Mouse (Mus musculus): ENCODE measurements around the gene Dctn3. TPM values are rescaled to one million over a fixed set of nuclear protein-coding genes. Genes with fewer than 3 reads are reported as not detected.

Dctn3 gene
- polyA plus RNA-seq, 1 experiment from 2014 or later, result 64.1 TPM

DNA sequence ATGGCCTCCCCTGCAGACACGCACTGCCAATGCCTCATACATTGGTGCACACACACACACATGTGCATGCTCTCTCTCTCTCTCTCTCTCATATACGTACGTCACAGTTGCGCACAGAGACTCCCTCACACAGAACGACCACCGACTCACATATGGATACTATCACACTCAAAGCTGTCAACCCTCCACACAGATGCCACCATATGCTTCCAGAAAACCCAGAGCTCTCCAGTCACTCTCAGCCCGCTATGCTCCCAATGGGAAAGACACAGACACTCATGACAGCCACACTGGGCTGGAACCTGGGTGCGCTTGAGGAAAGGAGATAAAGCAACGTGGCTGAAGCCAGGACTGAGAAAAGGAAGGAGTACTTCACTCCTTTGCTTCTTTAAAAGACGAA lies 41.0 kb downstream of the Dctn3 start:
- H3K27me3 ChIP-seq, result peaks cover 68% of the 10 kb centered on the region
- ATAC-seq (ENCODE audit: insufficient read depth), result no peak
- H3K9ac ChIP-seq, result no peak overlapping the region
- H3K36me3 ChIP-seq (replicated peaks), result no peaks in the 10 kb centered on the region
- WGBS (ENCODE audit: insufficient replicate concordance), result 61% methylated on average over 10 of the region's 10 CpGs
- no peaks in the 10 kb centered on the region for H3K4me1 ChIP-seq (replicated peaks)
- no peak overlapping the region for H3K4me2 ChIP-seq
- H3K4me3 ChIP-seq (replicated peaks), result no peak overlapping the region
- no peak overlapping the region for H3K27ac ChIP-seq (replicated peaks)
- H3K9me3 ChIP-seq (replicated peaks), result no peaks in the 10 kb centered on the region

DNA sequence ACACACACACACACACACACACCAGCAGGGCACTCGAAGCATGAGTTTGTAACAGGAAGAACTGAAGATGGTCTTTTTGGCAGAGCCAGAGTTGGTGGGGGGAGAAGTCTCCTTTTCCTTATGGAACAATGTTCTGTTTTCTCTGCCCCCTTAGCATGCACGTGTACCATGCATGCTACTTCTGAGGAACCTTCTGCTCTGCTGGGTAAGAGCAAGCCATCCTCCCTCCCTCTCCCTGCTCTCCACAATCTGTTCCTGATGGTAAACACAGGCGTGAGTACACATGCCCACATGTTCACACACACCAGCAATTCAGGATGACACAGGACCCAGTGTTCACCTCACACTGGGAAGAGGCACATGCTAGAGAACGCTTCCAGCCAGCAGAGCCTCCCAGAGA lies 41.8 kb downstream of the Dctn3 start:
- ATAC-seq (ENCODE audit: insufficient read depth), result no peak
- H3K27me3 ChIP-seq, result peaks cover 73% of the 10 kb centered on the region

DNA sequence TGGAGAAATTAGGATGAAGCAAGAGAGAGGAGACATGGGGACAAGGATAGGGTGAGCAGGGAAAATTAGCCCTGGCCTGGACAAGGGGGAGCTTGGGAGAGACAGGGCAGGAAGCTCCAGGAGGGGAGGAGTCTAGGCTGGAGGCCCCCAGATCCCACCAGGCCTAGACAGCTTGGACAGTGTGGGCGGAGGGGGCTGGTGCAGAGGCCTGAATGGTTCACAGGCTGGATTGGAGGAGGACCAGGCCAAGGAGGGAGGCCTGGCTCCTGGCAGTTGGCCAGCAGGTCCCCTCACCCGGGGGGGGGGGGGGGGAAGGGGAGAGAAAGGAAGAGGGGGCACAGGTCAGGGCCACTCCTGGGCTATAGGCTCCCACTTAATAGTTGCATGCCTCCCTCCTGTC lies 43.7 kb downstream of the Dctn3 start:
- no peak overlapping the region for H3K4me3 ChIP-seq (replicated peaks)
- H3K36me3 ChIP-seq (replicated peaks), result no peaks in the 10 kb centered on the region
- H3K27ac ChIP-seq (replicated peaks), result no peak overlapping the region
- no peaks in the 10 kb centered on the region for H3K4me1 ChIP-seq (replicated peaks)
- H3K9me3 ChIP-seq (replicated peaks), result no peaks in the 10 kb centered on the region
- no peak for ATAC-seq (ENCODE audit: insufficient read depth)
- WGBS (ENCODE audit: insufficient replicate concordance), result 47% methylated on average over 1 of the region's 2 CpGs
- H3K9ac ChIP-seq, result no peak overlapping the region
- no peak overlapping the region for H3K4me2 ChIP-seq
- H3K27me3 ChIP-seq, result peaks cover 74% of the 10 kb centered on the region

More for the DNA sequence above, 41.8 kb downstream of the Dctn3 start:
- H3K9me3 ChIP-seq (replicated peaks), result no peaks in the 10 kb centered on the region
- H3K4me2 ChIP-seq, result no peak overlapping the region
- no peak overlapping the region for H3K9ac ChIP-seq
- 45% methylated on average over 4 of the region's 4 CpGs for WGBS (ENCODE audit: insufficient replicate concordance)
- no peak overlapping the region for H3K4me3 ChIP-seq (replicated peaks)
- H3K27ac ChIP-seq (replicated peaks), result no peak overlapping the region
- H3K36me3 ChIP-seq (replicated peaks), result no peaks in the 10 kb centered on the region
- no peaks in the 10 kb centered on the region for H3K4me1 ChIP-seq (replicated peaks)

DNA sequence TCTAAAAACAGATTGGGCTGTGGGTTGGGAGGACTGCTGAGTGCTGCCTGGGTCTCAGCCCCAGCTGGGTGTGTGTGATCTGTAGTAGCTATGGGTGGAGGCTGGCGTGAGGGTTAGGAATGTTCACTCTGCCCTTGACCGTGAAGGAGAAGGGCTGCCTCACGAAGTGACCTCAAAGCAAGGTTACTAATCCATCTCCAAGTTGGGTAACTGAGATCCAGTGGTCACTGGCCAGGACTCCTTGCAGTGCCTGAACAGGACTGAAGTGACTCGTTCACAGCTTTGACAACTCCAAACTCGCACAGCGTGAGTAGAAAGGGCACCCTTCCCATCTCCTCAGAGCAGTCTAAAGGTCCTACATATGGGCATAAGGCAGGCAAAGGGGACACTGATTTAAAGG lies 44.1 kb downstream of the Dctn3 start:
- Histone ChIP-seq H3K4me1 (replicated peaks) (no peaks in the 10 kb centered on the region), H3K27me3 (peaks cover 74% of the 10 kb centered on the region), H3K4me3 (replicated peaks) (no peak overlapping the region), H3K4me2 (no peak overlapping the region), H3K36me3 (replicated peaks) (no peaks in the 10 kb centered on the region), H3K27ac (replicated peaks) (no peak overlapping the region), H3K9me3 (replicated peaks) (no peaks in the 10 kb centered on the region), H3K9ac (no peak overlapping the region)
- ATAC-seq (ENCODE audit: insufficient read depth), result no peak
- WGBS (ENCODE audit: insufficient replicate concordance), result 48% methylated on average over 6 of the region's 6 CpGs

DNA sequence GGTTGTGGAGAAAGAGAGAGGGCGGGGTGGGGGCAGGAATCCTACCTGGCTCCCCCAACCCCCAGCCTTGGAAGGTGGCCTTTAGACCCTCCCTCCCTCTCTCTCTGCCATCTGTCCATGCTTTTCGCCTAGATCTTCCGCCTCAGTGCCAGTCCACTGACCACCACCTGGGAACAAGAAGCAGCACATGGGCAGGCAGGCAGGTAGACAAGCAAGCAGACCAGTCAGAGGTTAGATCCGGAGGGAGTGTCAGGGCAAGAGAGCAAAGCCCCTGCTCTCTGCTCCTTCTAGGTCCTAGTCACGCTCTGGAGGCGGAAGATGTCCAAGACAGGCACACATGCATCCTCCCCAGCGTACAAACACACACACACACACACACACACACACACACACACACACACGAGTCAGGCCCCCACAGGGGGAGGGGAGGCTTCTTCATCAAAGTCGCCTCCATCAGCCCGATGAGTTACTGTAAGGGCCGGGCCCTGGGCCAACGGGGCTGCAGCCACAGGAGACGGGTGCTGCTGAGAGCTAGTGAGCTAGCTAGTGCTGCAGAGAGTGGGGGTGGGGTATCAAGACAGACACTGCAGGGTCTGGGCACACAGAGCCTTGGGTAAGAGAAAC lies 45.9 kb downstream of the Dctn3 start:
- Histone ChIP-seq H3K9me3 (replicated peaks) (no peaks in the 10 kb centered on the region), H3K4me3 (replicated peaks) (no peak overlapping the region), H3K4me1 (replicated peaks) (no peaks in the 10 kb centered on the region), H3K27ac (replicated peaks) (no peak overlapping the region), H3K9ac (no peak overlapping the region), H3K4me2 (no peak overlapping the region), H3K36me3 (replicated peaks) (no peaks in the 10 kb centered on the region), H3K27me3 (peaks cover 77% of the 10 kb centered on the region)
- WGBS (ENCODE audit: insufficient replicate concordance), result 48% methylated on average over 13 of the region's 13 CpGs
- no peak for ATAC-seq (ENCODE audit: insufficient read depth)

DNA sequence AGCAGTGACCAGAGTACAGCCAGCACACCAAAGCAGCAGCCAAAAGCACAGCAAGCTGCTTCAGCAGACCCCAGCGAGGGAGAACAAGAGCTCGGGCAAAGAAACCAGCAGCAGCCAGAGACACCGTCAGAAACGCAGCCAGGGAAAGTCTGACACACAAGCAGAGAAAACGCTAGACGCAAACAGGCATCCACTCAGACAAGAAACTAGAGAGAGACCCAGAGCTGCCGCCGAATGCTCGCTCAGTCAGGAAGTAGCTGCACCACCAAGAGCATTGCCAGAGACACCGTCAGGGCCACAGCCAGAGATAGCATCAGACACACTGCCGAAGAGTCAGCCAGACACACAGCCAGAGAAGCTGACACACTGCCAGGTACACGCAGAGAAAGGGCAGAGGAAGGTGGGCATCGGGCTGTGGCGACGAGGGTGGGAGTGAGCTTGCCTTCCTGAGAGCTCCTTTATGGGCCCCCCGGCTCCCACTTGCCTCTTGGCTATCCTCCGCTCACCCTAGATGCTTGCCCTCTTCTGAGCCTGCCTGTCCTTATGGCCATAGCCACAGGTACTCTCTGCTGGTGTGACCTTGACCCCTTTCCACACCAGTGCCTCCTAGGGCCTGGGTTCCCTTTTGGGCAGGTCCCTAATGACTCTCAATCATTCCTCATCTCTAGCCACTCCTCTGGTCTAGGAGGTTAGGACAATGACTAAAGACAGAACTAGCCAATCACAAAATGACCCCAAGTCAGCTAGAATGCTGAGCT lies 46.5 kb downstream of the Dctn3 start:
- Histone ChIP-seq H3K4me3 (replicated peaks) (no peak overlapping the region), H3K4me2 (no peak overlapping the region), H3K4me1 (replicated peaks) (no peaks in the 10 kb centered on the region), H3K36me3 (replicated peaks) (no peaks in the 10 kb centered on the region), H3K27me3 (peaks cover 78% of the 10 kb centered on the region), H3K27ac (replicated peaks) (no peak overlapping the region), H3K9me3 (replicated peaks) (no peaks in the 10 kb centered on the region), H3K9ac (no peak overlapping the region)
- WGBS (ENCODE audit: insufficient replicate concordance), result 32% methylated on average over 17 of the region's 17 CpGs
- ATAC-seq (ENCODE audit: insufficient read depth), result no peak

DNA sequence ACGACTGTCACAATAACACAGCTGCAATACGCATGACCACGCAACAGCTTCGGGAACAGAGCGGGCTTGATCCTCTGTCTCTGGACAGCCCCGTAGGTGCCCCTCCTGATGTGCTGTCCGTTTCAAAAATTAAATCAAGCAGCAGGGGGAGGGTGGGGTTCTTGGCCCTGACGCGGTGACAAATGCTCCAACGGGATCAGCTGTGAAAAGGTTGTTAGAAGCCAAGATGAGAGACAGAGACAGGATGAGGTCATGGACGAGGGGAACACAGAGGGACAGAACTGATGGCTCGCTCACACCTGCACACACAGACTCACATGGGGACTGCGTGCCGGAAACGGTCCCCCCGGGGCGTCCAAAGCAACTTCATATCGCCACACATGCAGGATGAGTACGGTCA lies 49.8 kb downstream of the Dctn3 start:
- Histone ChIP-seq H3K27me3 (peaks cover 56% of the 10 kb centered on the region), H3K4me1 (replicated peaks) (no peaks in the 10 kb centered on the region), H3K27ac (replicated peaks) (no peak overlapping the region), H3K36me3 (replicated peaks) (no peaks in the 10 kb centered on the region), H3K9ac (no peak overlapping the region), H3K9me3 (replicated peaks) (no peaks in the 10 kb centered on the region), H3K4me3 (replicated peaks) (no peak overlapping the region), H3K4me2 (no peak overlapping the region)
- 62% methylated on average over 19 of the region's 19 CpGs for WGBS (ENCODE audit: insufficient replicate concordance)
- ATAC-seq (ENCODE audit: insufficient read depth), result no peak

DNA sequence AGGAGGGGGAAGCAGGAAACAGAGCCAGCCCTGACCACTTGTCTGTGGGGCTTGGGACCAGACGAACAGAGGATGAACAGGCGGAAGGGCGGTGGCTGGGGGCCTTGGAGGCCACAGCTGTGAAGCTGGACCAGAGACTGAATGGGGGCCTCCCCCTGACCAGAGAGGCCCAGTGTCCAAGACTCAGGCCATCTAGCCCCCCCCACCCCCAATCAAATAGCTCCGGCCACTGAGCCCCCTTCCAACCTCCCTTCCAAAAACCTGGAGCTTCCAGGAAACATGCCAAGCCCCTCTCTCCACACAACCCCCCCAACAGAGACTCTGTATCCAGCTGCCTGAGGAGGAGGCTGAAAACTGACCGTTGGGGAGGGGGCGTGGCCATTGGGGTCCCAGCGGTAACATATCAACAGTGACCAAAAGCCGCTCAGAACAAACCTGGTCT lies 50.4 kb downstream of the Dctn3 start:
- no peaks in the 10 kb centered on the region for H3K36me3 ChIP-seq (replicated peaks)
- no peaks in the 10 kb centered on the region for H3K9me3 ChIP-seq (replicated peaks)
- no peak overlapping the region for H3K9ac ChIP-seq
- no peak overlapping the region for H3K4me2 ChIP-seq
- no peak overlapping the region for H3K27ac ChIP-seq (replicated peaks)
- WGBS (ENCODE audit: insufficient replicate concordance), result 32% methylated on average over 8 of the region's 8 CpGs
- H3K4me3 ChIP-seq (replicated peaks), result no peak overlapping the region
- ATAC-seq (ENCODE audit: insufficient read depth), result no peak
- H3K4me1 ChIP-seq (replicated peaks), result no peaks in the 10 kb centered on the region
- peaks cover 53% of the 10 kb centered on the region for H3K27me3 ChIP-seq

DNA sequence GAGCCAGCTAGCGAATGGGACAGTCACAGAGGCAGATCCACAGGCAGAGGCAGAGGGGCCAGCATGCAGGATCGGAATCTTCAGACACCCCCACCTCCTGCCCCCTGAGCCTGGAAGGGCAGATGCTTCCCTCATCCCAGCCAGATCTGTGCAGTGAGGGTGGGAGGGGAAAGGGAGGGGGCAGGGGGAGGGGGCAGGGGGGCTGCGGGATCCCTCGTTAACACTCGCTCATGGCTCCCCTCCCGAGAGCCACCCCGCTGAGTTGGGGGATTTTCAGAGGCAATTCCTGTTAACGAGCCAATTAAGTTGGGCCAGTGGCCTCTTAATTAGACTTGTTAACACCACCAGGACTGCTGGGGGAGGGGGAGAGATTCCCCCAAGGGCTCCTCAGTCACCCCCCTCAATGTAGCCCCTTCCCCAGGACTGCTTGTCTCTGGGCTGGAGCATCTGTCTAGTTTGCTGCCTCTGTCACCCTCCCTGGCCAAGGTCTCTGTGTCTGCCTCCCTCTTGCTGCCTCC lies 50.9 kb downstream of the Dctn3 start:
- Histone ChIP-seq H3K27me3 (peaks cover 49% of the 10 kb centered on the region), H3K9ac (no peak overlapping the region)

DNA sequence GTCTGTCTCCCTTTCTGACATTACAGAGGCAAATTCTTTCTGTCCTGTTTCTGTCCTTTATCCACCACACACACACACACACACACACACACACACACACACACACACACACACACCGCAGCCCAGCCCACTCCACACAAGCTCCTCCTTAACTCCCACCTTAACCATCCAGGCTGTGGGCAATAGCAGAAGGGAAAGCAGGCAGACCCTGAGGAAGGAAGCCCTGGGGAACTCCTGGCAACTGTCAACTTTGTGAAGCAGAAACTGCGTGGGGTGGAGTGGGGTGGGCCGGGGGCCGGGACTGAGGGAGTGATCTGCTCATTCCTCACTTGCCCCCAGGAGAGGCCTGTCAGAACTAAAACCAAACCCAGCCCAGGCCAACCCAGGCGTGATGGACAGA lies 51.5 kb downstream of the Dctn3 start:
- Histone ChIP-seq H3K4me1 (replicated peaks) (no peaks in the 10 kb centered on the region), H3K4me2 (no peak overlapping the region), H3K4me3 (replicated peaks) (no peak overlapping the region), H3K27me3 (peaks cover 44% of the 10 kb centered on the region), H3K36me3 (replicated peaks) (no peaks in the 10 kb centered on the region), H3K9ac (no peak overlapping the region), H3K27ac (replicated peaks) (no peak overlapping the region), H3K9me3 (replicated peaks) (no peaks in the 10 kb centered on the region)
- ATAC-seq (ENCODE audit: insufficient read depth), result no peak
- 34% methylated on average over 5 of the region's 5 CpGs for WGBS (ENCODE audit: insufficient replicate concordance)

More for the DNA sequence above, 50.9 kb downstream of the Dctn3 start:
- Histone ChIP-seq H3K4me3 (replicated peaks) (no peak overlapping the region), H3K9me3 (replicated peaks) (no peaks in the 10 kb centered on the region), H3K36me3 (replicated peaks) (no peaks in the 10 kb centered on the region), H3K4me2 (no peak overlapping the region), H3K27ac (replicated peaks) (no peak overlapping the region), H3K4me1 (replicated peaks) (no peaks in the 10 kb centered on the region)
- no peak for ATAC-seq (ENCODE audit: insufficient read depth)
- 33% methylated on average over 8 of the region's 8 CpGs for WGBS (ENCODE audit: insufficient replicate concordance)

DNA sequence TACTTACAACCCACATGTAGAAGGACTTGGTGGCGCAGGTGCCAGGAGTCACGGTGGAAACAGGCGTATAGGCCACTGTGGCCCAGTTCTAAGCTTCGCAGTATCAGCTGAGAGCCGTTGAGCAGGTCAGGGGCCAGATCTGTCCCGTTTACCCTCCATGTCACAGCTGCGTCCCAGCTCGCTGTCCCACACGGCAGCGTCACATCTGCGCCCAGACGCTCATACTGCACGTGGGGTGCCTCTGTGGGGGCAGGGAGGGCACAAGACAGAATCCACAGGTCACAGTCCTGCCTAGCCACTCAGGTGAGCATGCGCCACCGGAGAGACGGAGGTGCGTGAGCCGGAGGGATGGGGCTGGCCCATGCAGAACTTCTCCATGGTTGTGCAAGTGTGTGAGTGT lies 52.1 kb downstream of the Dctn3 start:
- H3K4me3 ChIP-seq (replicated peaks), result no peak overlapping the region
- no peaks in the 10 kb centered on the region for H3K4me1 ChIP-seq (replicated peaks)
- 70% methylated on average over 18 of the region's 18 CpGs for WGBS (ENCODE audit: insufficient replicate concordance)
- no peak overlapping the region for H3K27ac ChIP-seq (replicated peaks)
- no peak for ATAC-seq (ENCODE audit: insufficient read depth)
- peaks cover 42% of the 10 kb centered on the region for H3K27me3 ChIP-seq
- no peak overlapping the region for H3K9ac ChIP-seq
- no peak overlapping the region for H3K4me2 ChIP-seq
- H3K9me3 ChIP-seq (replicated peaks), result no peaks in the 10 kb centered on the region
- no peaks in the 10 kb centered on the region for H3K36me3 ChIP-seq (replicated peaks)

Measured in liver, embryonic 15.5 days (tissue).